Mouse (Mus musculus): ENCODE measurements around the gene Nkx6-2. TPM values are rescaled to one million over a fixed set of nuclear protein-coding genes. Genes with fewer than 3 reads are reported as not detected.

Nkx6-2 gene
- 0.09 and 0.34 TPM in 2 replicates for polyA plus RNA-seq (2014; fragmentation: Nextera tagmentation; extraction: Ambion mirVana)

GRCm38 (mm10) chr7:139582595-139582994, at the start of gene Nkx6-2:
Gene Nkx6-2, minus strand, starts transcription at chr7:139582797.
- H3K4me1 ChIP-seq (ENCODE audit: control insufficient read depth, insufficient read depth, low read length), result peaks cover 32% of the 10 kb centered on the region
- peak within 1 kb of the TSS; percentile 75 for H3K4me2 ChIP-seq
- peaks cover 93% of the 10 kb centered on the region for H3K27me3 ChIP-seq (ENCODE audit: control insufficient read depth, insufficient read depth, low read length)
- WGBS (ENCODE audit: insufficient replicate concordance), result under 1% methylated on average over 56 of the region's 56 CpGs
- H3K27ac ChIP-seq (ENCODE audit: low read depth, low read length), result no peak within 1 kb of the TSS
- peak within 1 kb of the TSS; percentile 46 for H3K4me3 ChIP-seq (ENCODE audit: low read depth, low read length)
- peaks cover 6% of the 10 kb centered on the region for H3K36me3 ChIP-seq (ENCODE audit: control insufficient read depth, insufficient read depth, low read length)
- 0 out of 2 replicates have a peak, but pooled peaks have one; percentile 32 for ATAC-seq (replicated peaks; ENCODE audit: insufficient number of reproducible peaks, low FRiP score, low TSS enrichment)
- H3K9me3 ChIP-seq (replicated peaks; ENCODE audit: control insufficient read depth, low read length), result no peaks in the 10 kb centered on the region
- no peak within 1 kb of the TSS for H3K9ac ChIP-seq (ENCODE audit: low read depth, low read length)

GRCm38 (mm10) chr7:139625156-139625555, 42.6 kb upstream of the Nkx6-2 start:
- Histone ChIP-seq H3K27ac (ENCODE audit: low read depth, low read length) (no peak overlapping the region), H3K4me1 (ENCODE audit: control insufficient read depth, insufficient read depth, low read length) (no peaks in the 10 kb centered on the region), H3K27me3 (ENCODE audit: control insufficient read depth, insufficient read depth, low read length) (no peaks in the 10 kb centered on the region; the same call in 1 of the 2 replicates), H3K9me3 (replicated peaks; ENCODE audit: control insufficient read depth, low read length) (no peaks in the 10 kb centered on the region), H3K4me2 (no peak overlapping the region), H3K9ac (ENCODE audit: low read depth, low read length) (no peak overlapping the region), H3K4me3 (ENCODE audit: low read depth, low read length) (no peak overlapping the region), H3K36me3 (ENCODE audit: control insufficient read depth, insufficient read depth, low read length) (no peaks in the 10 kb centered on the region)
- 81% methylated on average over 9 of the region's 9 CpGs for WGBS (ENCODE audit: insufficient replicate concordance)
- ATAC-seq (replicated peaks; ENCODE audit: insufficient number of reproducible peaks, low FRiP score, low TSS enrichment), result no peak

GRCm38 (mm10) chr7:139622568-139622967, 40.0 kb upstream of the Nkx6-2 start:
- Histone ChIP-seq H3K36me3 (ENCODE audit: control insufficient read depth, insufficient read depth, low read length) (no peaks in the 10 kb centered on the region), H3K27ac (ENCODE audit: low read depth, low read length) (no peak overlapping the region), H3K4me2 (no peak overlapping the region), H3K4me3 (ENCODE audit: low read depth, low read length) (no peak overlapping the region), H3K27me3 (ENCODE audit: control insufficient read depth, insufficient read depth, low read length) (peaks cover 2% of the 10 kb centered on the region; the same call in 1 of the 2 replicates), H3K4me1 (ENCODE audit: control insufficient read depth, insufficient read depth, low read length) (no peaks in the 10 kb centered on the region), H3K9ac (ENCODE audit: low read depth, low read length) (no peak overlapping the region), H3K9me3 (replicated peaks; ENCODE audit: control insufficient read depth, low read length) (no peaks in the 10 kb centered on the region)
- no peak for ATAC-seq (replicated peaks; ENCODE audit: insufficient number of reproducible peaks, low FRiP score, low TSS enrichment)
- 78% methylated on average over 13 of the region's 13 CpGs for WGBS (ENCODE audit: insufficient replicate concordance)

- Histone ChIP-seq H3K9me3 (replicated peaks; ENCODE audit: control insufficient read depth, low read length) (no peaks in the 10 kb centered on the region), H3K27ac (ENCODE audit: low read depth, low read length) (no peak overlapping the region), H3K4me3 (ENCODE audit: low read depth, low read length) (no peak overlapping the region), H3K4me2 (no peak overlapping the region), H3K9ac (ENCODE audit: low read depth, low read length) (no peak overlapping the region), H3K4me1 (ENCODE audit: control insufficient read depth, insufficient read depth, low read length) (no peaks in the 10 kb centered on the region), H3K27me3 (ENCODE audit: control insufficient read depth, insufficient read depth, low read length) (peaks cover 9% of the 10 kb centered on the region; the same call in 1 of the 2 replicates), H3K36me3 (ENCODE audit: control insufficient read depth, insufficient read depth, low read length) (no peaks in the 10 kb centered on the region)
- WGBS (ENCODE audit: insufficient replicate concordance), result 54% methylated on average over 12 of the region's 12 CpGs
- ATAC-seq (replicated peaks; ENCODE audit: insufficient number of reproducible peaks, low FRiP score, low TSS enrichment), result no peak
These were observed 33.5 kb upstream of the Nkx6-2 start for GRCm38 (mm10) chr7:139615767-139616766.

- peaks cover 11% of the 10 kb centered on the region for H3K27me3 ChIP-seq (ENCODE audit: control insufficient read depth, insufficient read depth, low read length)
- H3K9me3 ChIP-seq (replicated peaks; ENCODE audit: control insufficient read depth, low read length), result no peaks in the 10 kb centered on the region
- no peaks in the 10 kb centered on the region for H3K4me1 ChIP-seq (ENCODE audit: control insufficient read depth, insufficient read depth, low read length)
- no peak overlapping the region for H3K4me3 ChIP-seq (ENCODE audit: low read depth, low read length)
- no peak for ATAC-seq (replicated peaks; ENCODE audit: insufficient number of reproducible peaks, low FRiP score, low TSS enrichment)
- H3K36me3 ChIP-seq (ENCODE audit: control insufficient read depth, insufficient read depth, low read length), result no peaks in the 10 kb centered on the region
- H3K27ac ChIP-seq (ENCODE audit: low read depth, low read length), result no peak overlapping the region
- H3K4me2 ChIP-seq, result no peak overlapping the region
- WGBS (ENCODE audit: insufficient replicate concordance), result 74% methylated on average over 2 of the region's 2 CpGs
- H3K9ac ChIP-seq (ENCODE audit: low read depth, low read length), result no peak overlapping the region
These were observed 27.7 kb upstream of the Nkx6-2 start for GRCm38 (mm10) chr7:139610328-139610727.

- Histone ChIP-seq H3K27me3 (ENCODE audit: control insufficient read depth, insufficient read depth, low read length) (peaks cover 7% of the 10 kb centered on the region), H3K36me3 (ENCODE audit: control insufficient read depth, insufficient read depth, low read length) (no peaks in the 10 kb centered on the region), H3K4me3 (ENCODE audit: low read depth, low read length) (no peak overlapping the region), H3K9ac (ENCODE audit: low read depth, low read length) (no peak overlapping the region), H3K4me2 (no peak overlapping the region), H3K27ac (ENCODE audit: low read depth, low read length) (no peak overlapping the region), H3K4me1 (ENCODE audit: control insufficient read depth, insufficient read depth, low read length) (no peaks in the 10 kb centered on the region), H3K9me3 (replicated peaks; ENCODE audit: control insufficient read depth, low read length) (no peaks in the 10 kb centered on the region)
- ATAC-seq (replicated peaks; ENCODE audit: insufficient number of reproducible peaks, low FRiP score, low TSS enrichment), result no peak
- WGBS (ENCODE audit: insufficient replicate concordance), result 57% methylated on average over 6 of the region's 6 CpGs
These were observed 13.3 kb upstream of the Nkx6-2 start for GRCm38 (mm10) chr7:139595862-139596261.

- ATAC-seq (replicated peaks; ENCODE audit: insufficient number of reproducible peaks, low FRiP score, low TSS enrichment), result no peak
- no peaks in the 10 kb centered on the region for H3K9me3 ChIP-seq (replicated peaks; ENCODE audit: control insufficient read depth, low read length)
- no peaks in the 10 kb centered on the region for H3K4me1 ChIP-seq (ENCODE audit: control insufficient read depth, insufficient read depth, low read length)
- H3K4me2 ChIP-seq, result no peak overlapping the region
- peaks cover 7% of the 10 kb centered on the region for H3K27me3 ChIP-seq (ENCODE audit: control insufficient read depth, insufficient read depth, low read length)
- WGBS (ENCODE audit: insufficient replicate concordance), result 54% methylated on average over 6 of the region's 6 CpGs
- no peak overlapping the region for H3K9ac ChIP-seq (ENCODE audit: low read depth, low read length)
- no peaks in the 10 kb centered on the region for H3K36me3 ChIP-seq (ENCODE audit: control insufficient read depth, insufficient read depth, low read length)
- H3K4me3 ChIP-seq (ENCODE audit: low read depth, low read length), result no peak overlapping the region
- no peak overlapping the region for H3K27ac ChIP-seq (ENCODE audit: low read depth, low read length)
These were observed 12.7 kb upstream of the Nkx6-2 start for GRCm38 (mm10) chr7:139595311-139595710.

- Histone ChIP-seq H3K4me1 (ENCODE audit: control insufficient read depth, insufficient read depth, low read length) (no peaks in the 10 kb centered on the region), H3K27me3 (ENCODE audit: control insufficient read depth, insufficient read depth, low read length) (peaks cover 31% of the 10 kb centered on the region), H3K4me2 (no peak overlapping the region), H3K27ac (ENCODE audit: low read depth, low read length) (no peak overlapping the region), H3K9me3 (replicated peaks; ENCODE audit: control insufficient read depth, low read length) (no peaks in the 10 kb centered on the region), H3K36me3 (ENCODE audit: control insufficient read depth, insufficient read depth, low read length) (no peaks in the 10 kb centered on the region), H3K4me3 (ENCODE audit: low read depth, low read length) (no peak overlapping the region), H3K9ac (ENCODE audit: low read depth, low read length) (no peak overlapping the region)
- ATAC-seq (replicated peaks; ENCODE audit: insufficient number of reproducible peaks, low FRiP score, low TSS enrichment), result no peak
- 61% methylated on average over 5 of the region's 5 CpGs for WGBS (ENCODE audit: insufficient replicate concordance)
These were observed 8.7 kb upstream of the Nkx6-2 start for GRCm38 (mm10) chr7:139591311-139591710.

All from heart, embryonic 11.5 days (tissue).